Mouse (Mus musculus) CH12.LX (cell line): ENCODE measurements around the gene Iqgap1. TPM values are rescaled to one million over a fixed set of nuclear protein-coding genes. Genes with fewer than 3 reads are reported as not detected.

Source experiments
- DNase-seq: peaks from one replicate; pipeline ENCODE4 v3.0.0-alpha.2; 2013; ENCODE audit errors: extremely low read depth
- H3K27ac ChIP-seq: 2 replicates; pipeline ENCODE4 v1.5.1; 2012; ENCODE audit warnings: low read depth, mild to moderate bottlenecking, control low read depth, moderate library complexity; ENCODE audit not compliant: insufficient read depth
- H3K27me3 ChIP-seq: replicated peaks from 2 replicates; pipeline ENCODE3; 2012; ENCODE audit warnings: inconsistent platforms
- H3K36me3 ChIP-seq, 2 experiments: replicated peaks in 1 of 2; 2 replicates each; pipeline versions ENCODE3 to v1.6.1; 2012; ENCODE audit warnings: inconsistent platforms in 1 of 2, low read length in 1 of 2, mild to moderate bottlenecking in 1 of 2, mixed read lengths in 1 of 2, moderate library complexity in 1 of 2; ENCODE audit not compliant: control insufficient read depth in 1 of 2, insufficient read depth in 1 of 2
- H3K4me1 ChIP-seq, 2 experiments: 2 replicates each; pipeline ENCODE4 v1.6.1; 2012; ENCODE audit warnings: inconsistent platforms in 1 of 2, moderate library complexity in 1 of 2; ENCODE audit not compliant: insufficient read depth in 2 of 2, control insufficient read depth in 1 of 2
- H3K4me2 ChIP-seq: 2 replicates; pipeline ENCODE4 v1.6.1; 2012; ENCODE audit warnings: low read depth, mild to moderate bottlenecking, control low read depth; ENCODE audit not compliant: poor library complexity, insufficient read depth, severe bottlenecking
- H3K4me3 ChIP-seq, 3 experiments: fragments of 150-350 bp in 1 of 3; sonication (generic) in 1 of 3; replicated peaks in 1 of 3; 2 replicates each; pipeline versions ENCODE3 to v1.5.1; 2011 to 2012; ENCODE audit warnings: low read depth in 2 of 3, low read length in 2 of 3, mild to moderate bottlenecking in 2 of 3, moderate library complexity in 2 of 3, control low read depth in 1 of 3, improper control_type of control experiment in 1 of 3, inconsistent platforms in 1 of 3, mixed read lengths in 1 of 3; ENCODE audit not compliant: poor library complexity in 1 of 3
- H3K79me2 ChIP-seq: replicated peaks from 2 replicates; pipeline ENCODE4 v1.6.1; 2012; ENCODE audit warnings: mild to moderate bottlenecking, moderate library complexity; ENCODE audit not compliant: control insufficient read depth, poor library complexity, insufficient read depth, severe bottlenecking; ENCODE audit errors: extremely low read depth
- H3K9ac ChIP-seq: 2 replicates; pipeline ENCODE4 v1.6.1; 2012; ENCODE audit warnings: low read depth, mild to moderate bottlenecking, control low read depth, moderate library complexity; ENCODE audit not compliant: insufficient read depth
- H3K9me3 ChIP-seq: replicated peaks from 2 replicates; pipeline ENCODE3; 2012; ENCODE audit warnings: low read length, inconsistent platforms, mixed read lengths
- CHD2 ChIP-seq: IDR thresholded peaks from 2 replicates; pipeline ENCODE4 v1.6.1; 2011; ENCODE audit warnings: low read length, improper control_type of control experiment
- CTCF ChIP-seq, 2 experiments: IDR thresholded peaks in 1 of 2; conservative IDR thresholded peaks in 1 of 2; 2 replicates each; pipeline ENCODE4 v1.5.1; 2011 to 2012; ENCODE audit warnings: low read depth in 2 of 2, low read length in 2 of 2, improper control_type of control experiment in 1 of 2, inconsistent platforms in 1 of 2, mild to moderate bottlenecking in 1 of 2, moderate library complexity in 1 of 2
- E2F4 ChIP-seq: IDR thresholded peaks from 2 replicates; pipeline ENCODE4 v1.6.1; 2011; ENCODE audit warnings: low read depth, low read length, improper control_type of control experiment; ENCODE audit not compliant: insufficient replicate concordance
- EP300 ChIP-seq: IDR thresholded peaks from 2 replicates; pipeline ENCODE4 v1.6.1; 2011; ENCODE audit warnings: low read length, improper control_type of control experiment
- GABPA ChIP-seq: IDR thresholded peaks from 2 replicates; pipeline ENCODE4 v1.6.1; 2012; ENCODE audit warnings: low read depth, low read length, improper control_type of control experiment, inconsistent platforms; ENCODE audit not compliant: insufficient replicate concordance
- KAT2A ChIP-seq: IDR thresholded peaks from 2 replicates; pipeline ENCODE4 v1.6.1; 2012; ENCODE audit warnings: low read length, improper control_type of control experiment, inconsistent platforms; ENCODE audit not compliant: insufficient replicate concordance
- MAFK ChIP-seq: IDR thresholded peaks from 2 replicates; pipeline ENCODE4 v1.6.1; 2011; ENCODE audit warnings: low read length, improper control_type of control experiment; ENCODE audit not compliant: insufficient replicate concordance
- MAX ChIP-seq: IDR thresholded peaks from 2 replicates; pipeline ENCODE4 v1.6.1; 2011; ENCODE audit warnings: low read length, improper control_type of control experiment
- MEF2A ChIP-seq: IDR thresholded peaks from 2 replicates; pipeline ENCODE4 v1.6.1; 2014; ENCODE audit warnings: low read depth, mild to moderate bottlenecking, inconsistent platforms, low read length, improper control_type of control experiment, borderline replicate concordance
- MXI1 ChIP-seq: IDR thresholded peaks from 2 replicates; pipeline ENCODE4 v1.6.1; 2011; ENCODE audit warnings: mild to moderate bottlenecking, low read depth, low read length, improper control_type of control experiment
- MYC ChIP-seq: IDR thresholded peaks from 2 replicates; pipeline ENCODE4 v1.6.1; 2011; ENCODE audit warnings: low read depth, mild to moderate bottlenecking, improper control_type of control experiment, low read length
- NELFE ChIP-seq: IDR thresholded peaks from 2 replicates; pipeline ENCODE4 v1.6.1; 2011; ENCODE audit warnings: low read depth, low read length, improper control_type of control experiment
- NRF1 ChIP-seq: IDR thresholded peaks from 2 replicates; pipeline ENCODE4 v1.6.1; 2014; ENCODE audit warnings: low read depth, mild to moderate bottlenecking, inconsistent platforms, low read length, improper control_type of control experiment, moderate library complexity
- POLR2AphosphoS2 ChIP-seq: IDR thresholded peaks from 2 replicates; pipeline ENCODE4 v1.6.1; 2011; ENCODE audit warnings: low read depth, low read length, improper control_type of control experiment
- RAD21 ChIP-seq: IDR thresholded peaks from 2 replicates; pipeline ENCODE4 v1.6.1; 2011; ENCODE audit warnings: low read depth, mild to moderate bottlenecking, low read length, improper control_type of control experiment, moderate library complexity
- SIN3A ChIP-seq: IDR thresholded peaks from 2 replicates; pipeline ENCODE4 v1.6.1; 2012; ENCODE audit warnings: low read length, improper control_type of control experiment, inconsistent platforms
- SMC3 ChIP-seq: IDR thresholded peaks from 2 replicates; pipeline ENCODE4 v1.6.1; 2011; ENCODE audit warnings: low read depth, low read length, improper control_type of control experiment
- USF2 ChIP-seq: conservative IDR thresholded peaks from 2 replicates; pipeline ENCODE4 v1.6.1; 2011; ENCODE audit warnings: low read depth, low read length, improper control_type of control experiment
- ZMIZ1 ChIP-seq: IDR thresholded peaks from 2 replicates; pipeline ENCODE4 v1.6.1; 2012; ENCODE audit warnings: low read depth, mild to moderate bottlenecking, inconsistent platforms, low read length, improper control_type of control experiment
- dilution Hi-C: fragments of 300-500 bp; cut with MboI; formaldehyde crosslinking; loops from 2 replicates; pipeline ENCODE4 v1.14.3; 2020; ENCODE audit warnings: low sequenced_read_pairs; ENCODE audit not compliant: extremely low pct_unique_long_range_greater_than_20kb, extremely low pct_ligation_motif_present
- in situ Hi-C: fragments of 300-500 bp; cut with MboI; formaldehyde crosslinking; loops from 3 replicates; pipeline ENCODE4 v1.14.3; 2019; ENCODE audit warnings: low sequenced_read_pairs, low pct_ligation_motif_present, low pct_unique_long_range_greater_than_20kb, mixed read lengths
- polyA plus RNA-seq: library from polyadenylated mRNA; unstranded; fragments of >175 nt; gene quantifications from 2 replicates; pipeline ENCODE4 v1.2.1, GENCODE M21; 2012; ENCODE audit warnings: low read depth; ENCODE audit not compliant: insufficient read length
- total RNA-seq, 2 experiments: library from RNA; depleted of rRNA; stranded (reverse); fragments of 300-350 nt in 1 of 2; fragments of >200 nt in 1 of 2; gene quantifications; 2 replicates each; pipeline ENCODE4 v1.2.3; 2012 to 2014

The Iqgap1 gene
- total and polyA plus RNA-seq, 3 experiments = 49.6 to 126 (median 77.0) TPM

DNA sequence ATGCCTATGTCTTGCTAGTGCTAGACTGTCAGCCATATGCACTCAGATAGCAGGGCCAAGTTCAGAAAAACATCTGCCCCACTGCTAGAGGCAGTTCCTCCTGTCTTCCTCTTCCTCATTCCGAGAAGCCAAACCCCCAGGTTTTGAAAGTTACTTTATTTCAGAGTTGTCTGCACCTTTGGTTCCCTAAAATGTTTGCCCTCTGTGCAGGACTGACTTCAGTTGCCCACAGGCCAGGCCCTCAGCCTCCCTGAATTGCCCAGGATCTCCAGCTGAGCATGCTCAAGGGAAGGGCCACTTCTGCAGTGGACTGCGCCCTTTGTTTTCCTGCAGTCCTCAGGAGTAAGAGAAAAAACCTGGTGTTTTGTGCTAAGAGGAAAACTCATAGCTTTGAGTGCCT lies 71.7 kb downstream of the Iqgap1 start:
- Histone ChIP-seq H3K4me3 (no peak overlapping the region), H3K27me3 (no peaks in the 10 kb centered on the region), H3K9ac (no peak overlapping the region), H3K4me1 (peaks cover 0 to 20% of the 10 kb centered on the region in 2 experiments; a peak in 2 of 4 replicates), H3K27ac (no peak overlapping the region)
- in situ Hi-C loops = no loop called here
- dilution Hi-C loops = no loop called here
- DNase-seq = no peak
- no peak for TF ChIP-seq CTCF (conservative IDR thresholded peaks at IDR 0.05 in 1 of 2, IDR thresholded peaks at IDR 0.05 in 1 of 2; ENCODE audit: low read depth in 2 of 2, low read length in 2 of 2)
- no peak for TF ChIP-seq MXI1
- no peak for TF ChIP-seq MYC
- no peak for TF ChIP-seq EP300
- no peak for TF ChIP-seq USF2
- no peak for TF ChIP-seq CHD2
- TF ChIP-seq MAFK = no peak
- no peak for TF ChIP-seq GABPA
- TF ChIP-seq SMC3 = no peak
- no peak for TF ChIP-seq SIN3A
- TF ChIP-seq RAD21 = no peak
- TF ChIP-seq NRF1 = no peak
- TF ChIP-seq ZMIZ1 = no peak
- TF ChIP-seq E2F4 = no peak
- no peak for TF ChIP-seq MAX
- no peak for TF ChIP-seq KAT2A
- TF ChIP-seq MEF2A = no peak
- TF ChIP-seq NELFE = no peak
- TF ChIP-seq, all 38 proteins: peak for 0
- Histone ChIP-seq H3K79me2 (no peaks in the 10 kb centered on the region), H3K36me3 (peaks cover 67 to 86% of the 10 kb centered on the region in 2 experiments), H3K9me3 (no peaks in the 10 kb centered on the region), H3K4me2 (no peak overlapping the region)

DNA sequence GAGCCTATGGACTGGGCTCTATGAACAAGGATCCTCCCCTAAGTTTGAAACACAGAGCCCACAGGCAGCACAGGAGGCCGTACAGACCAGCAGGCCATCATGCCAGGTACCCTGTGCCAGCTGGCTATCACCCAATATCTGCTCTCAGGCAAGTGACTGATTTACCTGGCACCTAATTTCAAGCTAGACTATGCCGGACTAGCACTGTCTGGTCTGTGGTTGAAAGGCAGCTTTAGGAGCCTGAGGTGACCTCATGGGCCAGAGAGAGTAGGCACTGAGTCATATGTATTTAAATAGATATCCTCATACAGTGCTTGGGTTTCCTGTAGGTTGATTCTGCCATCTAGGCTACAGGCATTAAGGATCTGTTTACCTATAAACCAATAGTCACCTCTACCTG lies 72.2 kb downstream of the Iqgap1 start:
- no peak overlapping the region for H3K4me2 ChIP-seq

More for the DNA sequence above, 72.2 kb downstream of the Iqgap1 start:
- H3K9ac ChIP-seq = no peak overlapping the region
- DNase-seq = no peak
- peaks cover 0 to 17% of the 10 kb centered on the region in 2 experiments; a peak in 2 of 4 replicates for H3K4me1 ChIP-seq
- in situ Hi-C loops = no loop called here
- dilution Hi-C loops = no loop called here
- peaks cover 2% of the 10 kb centered on the region for H3K9me3 ChIP-seq
- H3K79me2 ChIP-seq = no peaks in the 10 kb centered on the region
- no peaks in the 10 kb centered on the region for H3K27me3 ChIP-seq
- TF ChIP-seq MEF2A (peak; percentile 13; the same call in 1 of the 2 replicates), POLR2AphosphoS2 (no peak)
- H3K36me3 ChIP-seq = peaks cover 67 to 85% of the 10 kb centered on the region in 2 experiments
- H3K4me3 ChIP-seq = no peak overlapping the region
- no peak overlapping the region for H3K27ac ChIP-seq
